Mouse (Mus musculus): ENCODE results near the gene Pex16. TPM values are rescaled to one million over a fixed set of nuclear protein-coding genes. Genes with fewer than 3 reads are reported as not detected.

Gene Pex16
- 20.1 and 21.2 TPM in 2 replicates for polyA plus RNA-seq (2016; fragmentation: Nextera tagmentation; extraction: Ambion mirVana)

- Histone ChIP-seq H3K4me1 (peaks cover 36% of the 10 kb centered on the region), H3K27ac (peak within 1 kb of the TSS; percentile 87), H3K4me2 (peak within 1 kb of the TSS; percentile 97), H3K36me3 (peaks cover 26% of the 10 kb centered on the region), H3K27me3 (replicated peaks) (peaks cover 44% of the 10 kb centered on the region), H3K4me3 (peak within 1 kb of the TSS; percentile 90), H3K9ac (peak within 1 kb of the TSS; percentile 88), H3K9me3 (replicated peaks) (no peaks in the 10 kb centered on the region)
- WGBS (ENCODE audit: insufficient replicate concordance) = 1% methylated on average over 16 of the region's 16 CpGs
- no peak for ATAC-seq
These were observed at the start of gene Pex16, which contains the start of gene Large2 for GRCm38 (mm10) chr2:92374514-92374913. Gene Pex16, plus strand, starts transcription at chr2:92374676. Gene Large2, minus strand, starts transcription at chr2:92374869.

GRCm38 (mm10) chr2:92325676-92326075 lies 48.8 kb upstream of the Pex16 start:
- Histone ChIP-seq H3K27ac (no peak overlapping the region), H3K36me3 (peaks cover 16% of the 10 kb centered on the region), H3K4me2 (no peak overlapping the region), H3K4me3 (no peak overlapping the region), H3K9ac (no peak overlapping the region), H3K4me1 (no peaks in the 10 kb centered on the region), H3K9me3 (replicated peaks) (no peaks in the 10 kb centered on the region), H3K27me3 (replicated peaks) (no peaks in the 10 kb centered on the region)
- 81% methylated on average over 7 of the region's 7 CpGs for WGBS (ENCODE audit: insufficient replicate concordance)
- no peak for ATAC-seq

GRCm38 (mm10) chr2:92326221-92326620 lies 48.3 kb upstream of the Pex16 start:
- WGBS (ENCODE audit: insufficient replicate concordance) = 79% methylated on average over 1 of the region's 1 CpGs
- no peak for ATAC-seq

GRCm38 (mm10) chr2:92327601-92328000 lies 46.9 kb upstream of the Pex16 start:
- Histone ChIP-seq H3K4me2 (no peak overlapping the region), H3K4me1 (no peaks in the 10 kb centered on the region), H3K36me3 (peaks cover 17% of the 10 kb centered on the region), H3K27me3 (replicated peaks) (no peaks in the 10 kb centered on the region), H3K9ac (no peak overlapping the region), H3K4me3 (no peak overlapping the region), H3K27ac (no peak overlapping the region), H3K9me3 (replicated peaks) (no peaks in the 10 kb centered on the region)
- ATAC-seq = no peak
- WGBS (ENCODE audit: insufficient replicate concordance) = 70% methylated on average over 4 of the region's 4 CpGs

More at GRCm38 (mm10) chr2:92326221-92326620, 48.3 kb upstream of the Pex16 start:
- Histone ChIP-seq H3K4me3 (no peak overlapping the region), H3K4me1 (no peaks in the 10 kb centered on the region), H3K9ac (no peak overlapping the region), H3K9me3 (replicated peaks) (no peaks in the 10 kb centered on the region), H3K27ac (no peak overlapping the region), H3K27me3 (replicated peaks) (no peaks in the 10 kb centered on the region), H3K4me2 (no peak overlapping the region), H3K36me3 (peaks cover 17% of the 10 kb centered on the region)

- 74% methylated on average over 8 of the region's 8 CpGs for WGBS (ENCODE audit: insufficient replicate concordance)
- H3K9ac ChIP-seq = no peak overlapping the region
- H3K4me2 ChIP-seq = no peak overlapping the region
- ATAC-seq = no peak
- no peak overlapping the region for H3K27ac ChIP-seq
- H3K4me1 ChIP-seq = no peaks in the 10 kb centered on the region
- no peaks in the 10 kb centered on the region for H3K9me3 ChIP-seq (replicated peaks)
- H3K27me3 ChIP-seq (replicated peaks) = no peaks in the 10 kb centered on the region
- peaks cover 17% of the 10 kb centered on the region for H3K36me3 ChIP-seq
- H3K4me3 ChIP-seq = no peak overlapping the region
These were observed 46.3 kb upstream of the Pex16 start for GRCm38 (mm10) chr2:92328206-92328605.

- no peak for ATAC-seq
These were observed 43.6 kb upstream of the Pex16 start for GRCm38 (mm10) chr2:92330840-92331239.

GRCm38 (mm10) chr2:92331410-92331809 lies 43.1 kb upstream of the Pex16 start:
- no peaks in the 10 kb centered on the region for H3K4me1 ChIP-seq
- no peaks in the 10 kb centered on the region for H3K9me3 ChIP-seq (replicated peaks)
- no peak overlapping the region for H3K27ac ChIP-seq
- WGBS (ENCODE audit: insufficient replicate concordance) = 84% methylated on average over 2 of the region's 2 CpGs
- peaks cover 20% of the 10 kb centered on the region for H3K36me3 ChIP-seq
- H3K4me2 ChIP-seq = no peak overlapping the region
- no peaks in the 10 kb centered on the region for H3K27me3 ChIP-seq (replicated peaks)
- H3K9ac ChIP-seq = no peak overlapping the region
- H3K4me3 ChIP-seq = no peak overlapping the region
- no peak for ATAC-seq

More at GRCm38 (mm10) chr2:92330840-92331239, 43.6 kb upstream of the Pex16 start:
- Histone ChIP-seq H3K9ac (no peak overlapping the region), H3K9me3 (replicated peaks) (no peaks in the 10 kb centered on the region), H3K36me3 (peaks cover 19% of the 10 kb centered on the region), H3K27ac (no peak overlapping the region), H3K4me1 (no peaks in the 10 kb centered on the region), H3K4me3 (no peak overlapping the region), H3K27me3 (replicated peaks) (no peaks in the 10 kb centered on the region), H3K4me2 (no peak overlapping the region)
- 40% methylated on average over 2 of the region's 2 CpGs for WGBS (ENCODE audit: insufficient replicate concordance)

GRCm38 (mm10) chr2:92331871-92332270 lies 42.6 kb upstream of the Pex16 start:
- Histone ChIP-seq H3K9ac (no peak overlapping the region), H3K4me2 (no peak overlapping the region), H3K9me3 (replicated peaks) (no peaks in the 10 kb centered on the region), H3K4me3 (no peak overlapping the region), H3K36me3 (peaks cover 20% of the 10 kb centered on the region), H3K27me3 (replicated peaks) (no peaks in the 10 kb centered on the region), H3K4me1 (no peaks in the 10 kb centered on the region), H3K27ac (no peak overlapping the region)
- WGBS (ENCODE audit: insufficient replicate concordance) = 73% methylated on average over 2 of the region's 2 CpGs
- no peak for ATAC-seq

GRCm38 (mm10) chr2:92342418-92342817 lies 32.1 kb upstream of the Pex16 start:
- no peaks in the 10 kb centered on the region for H3K27me3 ChIP-seq (replicated peaks)
- H3K36me3 ChIP-seq = peaks cover 10% of the 10 kb centered on the region
- H3K4me3 ChIP-seq = no peak overlapping the region
- H3K9me3 ChIP-seq (replicated peaks) = no peaks in the 10 kb centered on the region
- H3K4me2 ChIP-seq = no peak overlapping the region
- no peak for ATAC-seq
- H3K4me1 ChIP-seq = no peaks in the 10 kb centered on the region
- H3K27ac ChIP-seq = no peak overlapping the region
- no peak overlapping the region for H3K9ac ChIP-seq

- Histone ChIP-seq H3K9ac (no peak overlapping the region), H3K27ac (no peak overlapping the region), H3K27me3 (replicated peaks) (no peaks in the 10 kb centered on the region), H3K4me3 (no peak overlapping the region), H3K4me1 (no peaks in the 10 kb centered on the region), H3K4me2 (no peak overlapping the region), H3K36me3 (peaks cover 22% of the 10 kb centered on the region), H3K9me3 (replicated peaks) (no peaks in the 10 kb centered on the region)
- WGBS (ENCODE audit: insufficient replicate concordance) = 66% methylated on average over 2 of the region's 2 CpGs
- no peak for ATAC-seq
These were observed 27.3 kb upstream of the Pex16 start for GRCm38 (mm10) chr2:92347191-92347590.

GRCm38 (mm10) chr2:92349589-92350425 lies 24.7 kb upstream of the Pex16 start:
- Histone ChIP-seq H3K4me3 (no peak overlapping the region), H3K9me3 (replicated peaks) (no peaks in the 10 kb centered on the region), H3K27me3 (replicated peaks) (no peaks in the 10 kb centered on the region), H3K27ac (no peak overlapping the region), H3K4me1 (no peaks in the 10 kb centered on the region), H3K9ac (no peak overlapping the region), H3K36me3 (peaks cover 24% of the 10 kb centered on the region), H3K4me2 (no peak overlapping the region)
- ATAC-seq = no peak
- WGBS (ENCODE audit: insufficient replicate concordance) = 57% methylated on average over 6 of the region's 6 CpGs

- Histone ChIP-seq H3K9ac (no peak overlapping the region), H3K9me3 (replicated peaks) (no peaks in the 10 kb centered on the region), H3K4me3 (no peak overlapping the region), H3K27me3 (replicated peaks) (no peaks in the 10 kb centered on the region), H3K27ac (no peak overlapping the region), H3K4me2 (no peak overlapping the region), H3K36me3 (peaks cover 21% of the 10 kb centered on the region), H3K4me1 (no peaks in the 10 kb centered on the region)
- no peak for ATAC-seq
- 52% methylated on average over 5 of the region's 5 CpGs for WGBS (ENCODE audit: insufficient replicate concordance)
These were observed 23.8 kb upstream of the Pex16 start for GRCm38 (mm10) chr2:92350686-92351085.
